Mouse (Mus musculus) stomach, postnatal 0 days (tissue): ENCODE measurements around the gene Cblb.

Experiments used
- CTCF ChIP-seq: IDR thresholded peaks from 2 replicates; pipeline ENCODE4 v1.5.1; 2016; ENCODE audit warnings: antibody characterized with exemption, low read depth, mild to moderate bottlenecking, moderate library complexity
- EP300 ChIP-seq: optimal IDR thresholded peaks from 2 replicates; pipeline ENCODE3; 2016; ENCODE audit warnings: antibody characterized with exemption

DNA sequence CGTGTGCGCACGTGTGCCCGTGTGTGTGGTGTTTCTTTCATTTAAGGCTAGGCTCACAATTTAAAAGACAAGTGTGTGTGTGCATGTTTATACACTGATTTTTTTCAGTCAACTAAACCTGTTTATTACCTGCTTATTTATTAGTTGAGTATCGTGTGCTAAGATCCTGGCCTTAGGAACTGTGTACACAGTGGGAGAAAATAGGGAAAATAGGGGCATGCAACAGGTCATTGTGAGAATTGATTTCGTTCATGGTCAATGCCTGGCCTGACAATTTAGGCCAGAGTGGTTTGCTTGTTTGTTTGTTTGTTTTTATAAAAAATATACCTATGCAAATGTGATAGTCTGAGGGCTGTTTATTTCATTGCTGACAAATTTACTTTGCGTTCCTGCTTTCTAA, 13.5 kb downstream of the Cblb start:
- TF ChIP-seq CTCF (no peak), EP300 (no peak)
